Mouse (Mus musculus) cerebellum, adult 9-10 months (tissue): Measurements from ENCODE around the gene Katnb1.

Experiments
- DNase-seq: peaks from one replicate; pipeline ENCODE4 v3.0.0; 2022

The Katnb1 gene

DNA sequence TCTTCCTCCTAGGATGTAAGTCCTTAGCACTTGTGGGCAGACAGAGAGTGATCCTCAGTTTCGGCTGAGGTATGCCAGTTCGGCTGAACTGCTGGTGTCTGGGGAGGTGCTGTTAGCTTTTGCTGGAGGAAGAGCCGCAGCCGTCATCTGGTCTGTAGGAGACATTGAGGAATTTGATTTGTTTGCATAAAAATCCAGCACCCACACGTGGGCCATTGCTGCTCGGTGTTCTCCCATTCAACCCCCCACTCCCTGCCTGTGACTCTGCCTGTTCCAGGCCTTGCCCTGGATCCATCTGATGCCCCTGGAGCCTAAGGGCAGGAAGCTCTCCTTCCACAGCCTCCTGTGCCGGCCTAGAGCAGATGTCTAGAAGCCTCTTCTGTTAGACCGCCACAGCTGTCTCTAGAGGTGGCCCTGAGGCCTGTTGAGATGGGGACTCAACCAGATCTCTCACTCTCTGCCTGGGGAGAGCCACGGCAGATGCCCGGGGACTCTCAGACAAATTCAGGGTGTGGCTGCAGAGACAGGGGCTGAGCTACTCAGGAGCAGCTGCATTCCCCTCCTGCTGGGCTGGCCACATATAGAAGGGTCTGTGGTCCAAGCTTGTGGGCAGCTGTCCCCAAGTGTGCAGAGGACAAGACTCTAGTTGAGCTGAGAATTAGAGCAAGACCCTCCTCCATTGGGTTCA, 3.9 kb downstream of the Katnb1 start:
- no peak for DNase-seq

DNA sequence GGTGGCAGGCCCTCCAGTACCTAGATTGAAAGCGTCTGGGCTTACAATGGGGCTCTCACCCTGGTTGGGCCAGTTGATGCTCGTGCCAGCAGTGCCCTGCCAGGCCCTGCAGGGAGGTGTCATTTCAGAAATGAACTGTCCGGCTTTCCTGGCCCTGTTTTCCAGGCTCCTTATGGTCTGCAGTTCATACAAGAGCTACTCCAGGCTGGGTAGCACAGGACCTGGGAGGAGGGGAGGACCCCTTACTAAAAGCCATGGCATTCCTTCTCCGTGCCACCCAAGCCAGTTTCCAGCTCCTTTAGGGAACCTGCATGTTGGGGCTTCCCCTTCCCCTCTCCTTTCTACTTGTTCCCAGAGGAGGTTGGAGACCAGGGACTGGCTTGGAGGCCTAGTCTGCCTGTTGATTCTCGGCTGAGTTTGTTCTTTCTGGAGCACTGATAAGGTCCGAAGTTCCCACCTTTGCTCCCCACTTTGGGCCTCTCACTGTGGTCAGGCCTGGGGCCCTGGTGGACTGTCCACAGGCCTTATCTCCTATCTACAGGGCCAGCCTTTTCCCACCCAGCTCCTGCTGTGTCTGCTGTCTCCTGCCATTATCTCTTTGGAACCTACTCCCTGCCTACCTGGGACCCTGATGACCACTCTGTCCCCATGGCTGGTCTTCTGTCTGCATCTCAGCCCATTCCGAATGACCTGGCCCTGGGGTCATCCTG, 4.6 kb downstream of the Katnb1 start:
- peak; percentile 76 for DNase-seq

DNA sequence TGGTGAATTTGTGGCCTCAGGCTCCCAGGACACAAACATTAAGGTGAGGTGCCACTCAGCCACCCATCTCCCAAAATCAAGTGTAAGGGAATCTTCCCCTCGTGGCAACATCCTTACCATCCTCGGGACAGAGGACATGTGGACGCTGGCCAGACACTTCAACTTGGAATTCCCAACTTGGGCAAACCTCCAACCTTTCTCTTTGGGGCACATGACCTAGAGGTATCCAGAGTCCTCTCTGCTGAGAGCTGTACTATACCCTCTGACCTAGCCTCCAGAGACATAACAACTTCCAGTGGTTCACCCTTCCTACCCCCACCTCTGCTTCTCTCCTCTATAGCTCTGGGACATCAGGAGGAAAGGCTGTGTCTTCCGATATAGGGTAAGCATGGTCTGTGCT, 12.6 kb downstream of the Katnb1 start:
- no peak for DNase-seq

DNA sequence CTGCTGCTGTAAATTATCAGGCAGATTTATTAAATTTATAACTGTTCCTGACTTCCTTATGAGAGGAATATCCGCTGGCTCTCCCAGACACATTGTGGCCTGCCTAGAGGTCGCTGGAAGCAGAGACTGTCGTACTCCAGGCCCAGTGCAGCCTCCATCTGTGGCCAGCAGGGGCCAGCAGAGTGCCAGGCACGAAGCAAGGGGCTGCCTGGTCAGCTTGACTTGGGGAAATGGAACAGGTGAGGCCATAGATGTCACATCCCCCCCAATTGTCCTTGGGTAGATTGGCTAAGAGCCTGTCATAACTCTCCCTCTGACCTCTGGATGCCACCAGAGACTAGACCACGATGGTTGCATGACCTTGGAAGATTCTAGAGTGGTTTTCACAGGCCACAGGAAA, 18.0 kb downstream of the Katnb1 start:
- DNase-seq, result peak; percentile 68

DNA sequence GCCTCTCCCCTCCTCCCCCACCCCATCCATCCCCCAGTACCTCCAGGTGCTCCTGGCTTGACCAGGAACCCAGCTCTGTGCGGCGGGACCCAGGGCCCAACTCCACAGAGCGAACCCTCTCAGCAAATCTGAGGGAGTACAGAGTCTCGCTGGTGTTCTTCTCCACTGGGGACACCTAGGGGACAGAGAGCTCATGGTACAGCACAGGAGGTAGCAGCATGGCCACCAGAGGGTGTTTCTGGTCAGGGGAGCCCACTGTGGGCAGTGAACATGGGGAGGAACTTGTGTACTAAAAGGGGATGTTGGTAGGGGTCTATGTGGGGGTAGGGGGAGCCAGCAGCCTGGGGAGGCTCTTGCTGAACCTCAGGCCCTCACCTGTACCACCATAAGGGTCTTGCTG, 21.0 kb downstream of the Katnb1 start:
- DNase-seq, result no peak

DNA sequence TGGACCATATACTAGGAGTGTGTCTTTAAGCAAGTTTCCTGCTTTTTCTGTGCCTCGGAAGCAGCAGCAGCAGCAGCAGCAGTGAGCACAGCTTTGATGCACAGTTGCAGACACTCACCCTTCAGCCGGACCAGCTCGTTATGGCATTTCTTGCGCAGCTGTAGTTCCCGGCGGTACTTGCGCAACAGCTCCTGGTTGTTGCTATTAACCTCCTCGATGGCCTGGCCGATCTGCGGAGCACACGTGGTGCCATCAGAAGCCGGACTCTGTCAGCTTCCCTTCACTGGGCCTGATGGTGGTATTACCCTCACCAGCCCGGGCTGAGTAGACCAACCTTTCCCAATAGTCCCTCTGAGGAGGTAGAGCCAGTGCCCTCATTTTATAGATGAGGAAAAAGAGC, 26.3 kb downstream of the Katnb1 start:
- DNase-seq, result no peak

DNA sequence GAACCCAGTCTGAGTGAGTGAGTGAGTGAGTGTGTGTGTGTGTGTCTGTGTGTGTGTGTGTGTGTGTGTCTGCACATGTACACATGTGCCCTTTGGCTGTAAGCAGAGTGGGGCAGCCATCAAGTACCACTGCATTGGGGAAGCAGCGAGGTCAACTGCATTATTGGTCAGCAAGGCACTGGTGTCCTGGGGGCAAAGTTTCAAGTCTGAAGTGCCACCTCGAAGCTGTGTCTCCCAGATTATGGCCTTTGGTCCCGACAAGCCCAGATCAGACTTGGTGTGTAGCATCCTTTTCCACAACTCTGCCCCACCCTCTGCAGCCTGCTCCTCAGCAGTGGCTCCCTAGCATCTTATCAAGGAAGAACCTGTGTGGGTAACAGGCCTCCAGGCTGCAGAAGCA, 31.6 kb downstream of the Katnb1 start:
- no peak for DNase-seq

DNA sequence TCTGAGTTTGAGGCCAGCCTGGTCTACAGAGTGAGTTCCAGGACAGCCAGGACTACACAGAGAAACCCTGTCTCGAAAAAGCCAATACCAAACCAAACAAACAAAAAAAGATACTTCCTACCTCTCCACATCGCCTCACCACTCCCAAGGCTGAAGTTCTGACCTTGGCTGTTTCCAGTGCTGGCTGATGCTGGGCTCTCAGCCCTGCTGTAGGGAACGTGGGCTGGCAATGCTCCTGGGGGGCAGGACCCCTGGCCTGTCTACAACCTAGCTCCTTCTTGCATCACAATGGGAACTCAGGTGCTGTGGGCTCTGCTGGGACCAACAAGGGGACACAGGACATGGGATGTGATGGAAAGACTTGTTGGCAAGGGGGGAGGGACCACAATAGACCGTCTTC, 32.1 kb downstream of the Katnb1 start:
- no peak for DNase-seq

DNA sequence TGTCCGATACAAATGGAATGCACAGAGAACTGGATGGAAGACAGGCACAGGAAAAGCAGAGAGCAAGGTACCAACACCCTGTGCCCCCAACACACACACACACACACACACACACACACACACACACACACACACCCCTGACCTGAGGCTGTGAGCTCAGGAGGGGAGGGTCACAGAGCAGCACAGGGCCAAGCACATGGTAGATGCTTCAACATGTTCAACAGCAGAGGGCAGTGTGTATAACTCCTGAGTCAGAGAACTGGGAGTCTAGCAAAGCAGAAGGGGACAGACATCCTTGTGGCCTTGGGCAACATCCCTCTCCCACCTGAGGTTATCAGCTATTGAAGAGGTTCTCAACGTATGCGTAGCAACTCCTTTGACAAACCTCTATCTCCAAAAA, 32.8 kb downstream of the Katnb1 start:
- DNase-seq, result no peak

DNA sequence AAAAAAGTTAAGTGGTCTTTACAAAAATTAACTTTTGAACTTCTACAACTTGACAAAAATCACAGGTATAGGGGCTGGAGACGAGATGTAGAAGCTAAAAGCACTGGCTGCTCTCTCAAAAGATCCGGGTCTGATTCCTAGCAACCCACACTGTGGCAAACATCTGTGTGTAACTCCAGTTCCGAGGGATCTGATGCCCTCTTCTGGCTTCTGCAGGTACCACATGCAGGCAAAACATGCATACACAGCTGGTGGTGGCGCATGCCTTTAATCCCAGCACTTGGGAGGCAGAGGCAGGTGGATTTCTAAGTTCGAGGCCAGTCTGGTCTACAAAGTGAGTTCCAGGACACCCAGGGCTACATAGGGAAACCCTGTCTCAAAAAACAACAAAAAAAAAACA, 42.5 kb downstream of the Katnb1 start:
- no peak for DNase-seq

DNA sequence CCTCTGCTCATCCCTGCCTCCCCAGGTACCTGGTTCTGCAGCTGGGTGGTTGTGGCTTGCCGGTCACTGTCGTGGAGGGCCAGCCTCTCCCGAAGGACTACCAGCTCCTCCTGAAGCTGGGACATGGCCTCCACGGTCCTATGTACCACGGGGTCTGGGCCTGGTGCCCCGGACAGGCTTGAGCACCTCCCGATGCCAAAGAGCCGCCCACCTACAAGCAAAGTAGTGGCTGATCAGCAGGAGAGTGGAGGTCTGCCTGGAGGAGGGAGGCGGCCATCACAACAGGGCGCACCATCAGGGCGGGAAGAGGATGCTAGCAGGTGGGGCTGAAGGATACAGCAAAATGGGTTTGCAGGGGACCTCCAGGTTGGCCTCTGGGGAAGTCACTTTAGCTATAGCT, 45.5 kb downstream of the Katnb1 start:
- DNase-seq, result no peak

DNA sequence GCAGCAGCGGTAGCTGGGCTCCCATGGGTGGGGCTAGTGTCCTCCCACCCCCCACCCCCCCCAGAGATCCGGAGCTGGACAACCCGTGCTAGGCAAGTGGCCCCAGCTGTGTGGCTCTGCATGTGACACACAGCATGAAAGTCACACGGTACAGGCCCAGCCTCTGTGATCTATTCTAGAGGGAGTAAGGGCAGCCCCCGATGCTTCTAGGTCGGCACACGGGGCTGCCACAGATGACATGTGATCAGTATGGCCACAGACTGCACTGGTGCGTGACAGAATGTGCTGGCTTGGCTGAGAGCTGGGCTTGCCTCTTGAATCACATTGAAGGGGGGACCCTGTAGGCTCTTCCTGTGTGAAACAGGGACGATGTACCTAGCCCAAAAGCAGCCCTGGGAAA, 46.7 kb downstream of the Katnb1 start:
- no peak for DNase-seq

DNA sequence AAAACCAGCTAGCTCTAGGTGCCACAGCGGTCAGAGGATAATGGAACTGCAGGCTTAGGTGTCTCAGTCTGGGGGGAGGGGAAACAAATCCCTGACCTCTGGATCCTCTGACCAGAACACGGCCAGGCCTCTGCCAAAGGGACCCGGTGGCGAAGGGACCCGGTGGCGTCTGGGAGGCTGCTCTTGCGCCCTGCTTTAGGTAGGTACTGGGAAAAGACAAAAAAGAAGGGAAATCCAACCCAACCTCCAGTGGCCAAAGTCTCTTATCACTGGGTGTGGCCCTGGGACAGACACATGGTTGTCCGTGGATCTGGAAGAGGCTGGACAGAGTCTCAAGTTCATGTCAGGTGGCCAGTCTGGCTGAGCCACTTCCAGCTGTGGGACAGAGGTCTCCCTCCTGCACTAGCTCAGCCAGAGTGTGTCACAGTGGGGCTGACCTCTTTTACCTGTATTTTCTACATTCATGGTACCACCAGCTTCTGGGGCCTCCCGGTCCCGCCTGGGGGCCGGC, 47.8 kb downstream of the Katnb1 start:
- no peak for DNase-seq

DNA sequence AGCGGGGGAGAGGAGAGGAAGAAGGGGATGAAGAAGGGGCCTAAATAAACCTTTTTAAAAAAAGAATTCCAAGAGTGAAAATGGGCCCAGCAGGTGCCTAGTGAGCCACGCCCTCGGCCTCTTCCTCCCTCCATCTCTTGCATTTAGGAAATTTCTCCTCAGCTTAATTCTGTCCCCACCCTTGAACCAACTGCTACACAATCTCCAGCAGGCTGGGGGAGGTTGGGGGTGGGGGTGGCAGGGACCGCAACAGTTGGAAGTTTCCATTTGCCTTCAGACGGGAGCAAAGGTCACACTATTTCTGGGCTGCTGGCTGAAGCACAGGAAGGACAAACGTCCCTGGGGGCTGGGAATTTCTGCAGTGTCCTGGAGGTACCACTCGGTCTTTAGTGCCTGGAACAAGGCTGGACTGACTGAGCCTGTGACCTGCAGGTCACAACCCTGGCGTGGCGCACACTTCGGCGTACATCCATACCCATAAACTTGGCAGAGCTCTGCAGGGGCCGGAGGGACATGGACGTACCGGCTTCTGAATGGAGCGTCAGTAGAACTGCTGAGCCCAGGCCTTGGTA, 50.1 kb downstream of the Katnb1 start:
- DNase-seq, result no peak

DNA sequence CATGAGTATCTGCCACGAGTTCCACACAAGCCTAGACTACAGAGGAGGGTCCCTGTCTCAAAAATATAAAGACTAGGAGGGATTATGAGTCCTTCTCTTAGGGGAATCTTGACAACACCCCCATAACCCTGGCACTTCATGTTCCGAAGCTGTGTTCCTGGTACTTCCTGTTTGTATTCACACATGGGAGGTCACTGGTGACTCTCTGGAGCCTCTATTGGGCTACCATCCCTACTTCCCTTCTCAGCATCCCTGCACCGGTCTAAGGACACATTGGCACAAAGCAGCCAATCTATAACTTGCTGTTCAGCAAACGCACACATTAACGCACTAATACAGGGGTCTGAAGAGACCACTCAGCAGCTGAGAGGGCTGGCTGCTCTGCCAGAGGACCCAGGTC, 51.0 kb downstream of the Katnb1 start:
- no peak for DNase-seq

DNA sequence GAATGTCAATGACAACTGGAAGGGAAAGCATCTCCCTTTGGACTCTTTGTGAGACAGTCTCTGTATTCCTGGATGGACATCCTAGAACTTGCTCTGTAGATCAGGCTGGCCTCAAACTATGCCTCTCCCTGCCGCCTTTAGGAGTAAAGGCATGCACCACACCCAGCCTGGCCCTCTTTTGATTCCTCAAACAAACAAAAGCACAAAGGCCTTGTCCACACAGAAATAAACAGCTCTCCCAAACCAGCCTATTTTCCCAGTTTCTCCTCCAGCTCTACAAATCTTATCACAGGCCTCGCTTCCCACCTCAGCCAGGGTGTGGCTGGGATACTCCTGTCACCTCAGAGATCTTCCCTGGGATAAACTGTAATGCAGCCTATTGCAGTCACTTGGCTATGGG, 53.2 kb downstream of the Katnb1 start:
- DNase-seq, result no peak

DNA sequence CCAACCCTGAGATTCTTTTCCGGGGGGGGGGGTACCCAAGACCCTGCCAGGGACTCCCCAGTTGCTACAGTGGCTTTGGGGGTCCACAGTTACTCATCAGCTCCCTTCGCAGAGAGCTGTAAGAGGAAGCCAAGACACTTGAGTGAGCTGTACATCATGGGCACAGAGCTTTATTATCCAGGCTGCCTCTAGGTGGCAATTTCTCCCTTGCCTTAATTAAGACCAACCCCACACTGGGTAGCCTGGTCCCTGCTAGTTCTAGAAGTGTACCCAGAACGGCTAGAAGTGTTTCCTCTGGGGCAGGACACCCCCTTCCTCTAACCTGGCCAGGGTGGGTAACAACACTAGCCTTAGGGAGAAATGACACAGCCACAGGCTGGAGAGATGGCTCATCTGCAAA, 54.3 kb downstream of the Katnb1 start:
- no peak for DNase-seq

DNA sequence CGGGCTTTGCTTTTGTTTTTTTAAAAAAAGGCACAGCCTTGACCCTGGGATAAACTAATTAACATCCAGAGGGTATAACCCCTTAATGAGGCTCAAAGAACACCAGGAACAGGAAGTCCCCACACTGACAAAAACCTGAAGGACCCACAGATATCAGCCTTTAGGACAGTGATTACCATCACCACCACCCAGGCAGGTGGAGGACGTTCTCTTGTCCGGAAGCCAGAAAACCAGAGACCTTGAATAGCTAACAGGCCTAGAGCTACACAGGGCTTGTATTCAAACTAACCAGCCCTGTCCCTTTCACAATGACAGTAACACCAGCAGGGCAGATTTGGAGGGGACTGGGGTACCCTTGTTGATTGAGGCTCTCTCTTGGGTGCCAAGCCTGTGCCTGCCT, 55.2 kb downstream of the Katnb1 start:
- DNase-seq, result no peak

DNA sequence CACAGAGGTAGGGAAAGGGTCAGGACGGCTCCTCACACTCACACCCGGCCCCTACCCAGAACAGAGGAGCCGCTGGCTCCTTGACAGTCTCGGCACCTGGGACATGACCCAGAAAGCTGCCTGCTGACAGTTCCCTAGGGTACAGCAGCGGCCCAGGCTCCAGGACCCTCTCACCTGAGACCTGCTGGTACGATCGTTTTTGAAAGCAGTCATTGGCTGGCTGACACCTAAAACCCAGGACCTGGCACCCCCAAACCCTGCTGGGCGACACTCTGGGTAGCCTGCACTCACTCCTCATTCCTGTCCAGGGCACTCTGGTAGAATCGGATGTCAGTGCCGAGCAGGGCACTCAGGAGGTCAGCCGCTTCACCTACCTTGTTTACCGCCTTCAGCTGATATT, 56.2 kb downstream of the Katnb1 start:
- DNase-seq, result no peak

DNA sequence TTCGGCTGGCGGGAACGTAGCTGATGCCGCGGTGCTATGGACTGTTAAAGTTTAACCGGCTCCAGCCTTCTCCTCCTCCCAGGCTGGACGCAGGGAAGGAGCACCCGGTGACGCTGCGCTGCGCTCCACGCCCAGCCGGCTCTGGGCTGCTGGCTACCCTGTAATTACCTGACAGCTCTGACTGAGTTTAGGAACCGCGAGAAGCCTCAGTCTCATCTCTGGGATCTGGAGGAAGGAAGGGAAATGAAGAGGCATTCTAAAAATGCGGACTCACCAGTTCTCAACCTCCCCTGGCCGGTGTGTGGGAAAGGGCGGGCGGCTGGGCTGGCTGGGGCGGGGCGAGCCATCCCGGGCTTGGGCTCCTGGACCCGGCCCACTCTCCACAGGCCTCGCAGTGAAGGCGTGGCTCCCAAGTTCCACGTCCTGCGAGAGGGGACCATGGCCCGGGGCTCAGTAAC, 56.7 kb downstream of the Katnb1 start:
- no peak for DNase-seq

DNA sequence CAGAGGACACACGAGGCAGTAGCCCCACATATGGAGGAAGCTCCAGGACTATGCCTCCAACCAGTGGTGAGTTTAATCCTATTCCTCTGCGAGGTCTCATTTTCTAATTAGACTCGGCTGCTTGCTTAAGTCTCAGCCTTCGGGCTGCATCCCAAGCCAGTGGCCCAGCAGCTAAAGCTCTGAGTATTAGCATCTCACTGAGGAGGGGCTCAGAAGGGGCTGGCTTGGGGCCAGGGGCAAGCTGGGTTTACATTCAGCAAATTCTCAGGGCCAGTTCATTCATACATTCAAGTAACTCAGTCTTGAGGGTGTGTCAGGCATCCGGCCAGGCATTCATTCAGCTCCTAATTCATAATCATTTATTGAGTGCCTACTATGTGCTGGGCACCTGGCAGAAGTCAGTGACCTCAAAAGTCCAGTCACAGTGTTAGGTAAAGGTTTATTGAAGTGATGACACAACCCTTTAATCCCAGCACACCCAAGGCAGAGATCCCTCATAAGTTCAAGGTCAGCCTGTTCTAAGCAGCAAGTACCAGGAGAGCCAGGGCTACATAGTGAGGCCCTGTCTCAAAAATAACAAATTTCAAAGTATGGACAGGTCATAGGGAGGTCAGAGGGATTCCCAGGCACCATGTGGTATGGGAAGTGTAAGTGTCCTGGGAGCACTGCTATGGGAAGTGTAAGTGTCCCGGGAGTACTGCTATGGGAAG, 57.5 kb downstream of the Katnb1 start:
- peak; percentile 13 for DNase-seq

DNA sequence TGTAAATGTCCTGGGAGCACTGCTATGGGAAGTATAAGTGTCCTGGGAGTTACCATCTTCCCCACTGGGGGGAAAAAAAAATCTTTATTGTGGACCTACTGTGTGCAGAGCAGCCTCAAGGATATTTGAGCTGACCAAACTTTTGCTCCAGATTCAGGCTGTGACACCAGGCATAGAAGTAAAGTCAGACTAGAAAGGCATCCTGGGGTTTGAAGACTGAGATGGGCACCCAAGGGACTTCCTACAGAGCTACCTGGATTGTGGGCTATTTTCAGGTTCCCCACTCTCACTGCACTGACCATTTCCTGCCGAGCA, 58.0 kb downstream of the Katnb1 start:
- DNase-seq, result no peak

DNA sequence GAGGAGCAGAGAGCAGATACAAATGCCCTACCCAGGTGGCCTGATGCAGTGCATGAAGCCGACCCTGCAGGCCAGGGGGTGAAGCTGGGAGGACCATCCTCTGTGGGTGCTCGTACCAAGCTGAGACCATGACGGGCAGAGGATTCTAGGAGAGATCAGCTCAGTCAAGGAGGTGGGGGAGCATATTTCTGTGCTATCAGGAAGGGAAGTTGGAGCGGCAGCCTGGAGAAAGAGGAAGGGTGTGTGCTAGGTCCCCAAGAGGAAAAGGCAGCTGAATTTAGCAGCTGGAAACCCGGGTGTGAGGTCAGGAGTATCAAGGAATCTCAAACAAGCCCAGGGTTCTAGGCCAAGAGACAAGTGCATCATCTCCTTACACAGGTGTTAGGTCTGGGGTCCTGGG, 59.6 kb downstream of the Katnb1 start:
- no peak for DNase-seq

DNA sequence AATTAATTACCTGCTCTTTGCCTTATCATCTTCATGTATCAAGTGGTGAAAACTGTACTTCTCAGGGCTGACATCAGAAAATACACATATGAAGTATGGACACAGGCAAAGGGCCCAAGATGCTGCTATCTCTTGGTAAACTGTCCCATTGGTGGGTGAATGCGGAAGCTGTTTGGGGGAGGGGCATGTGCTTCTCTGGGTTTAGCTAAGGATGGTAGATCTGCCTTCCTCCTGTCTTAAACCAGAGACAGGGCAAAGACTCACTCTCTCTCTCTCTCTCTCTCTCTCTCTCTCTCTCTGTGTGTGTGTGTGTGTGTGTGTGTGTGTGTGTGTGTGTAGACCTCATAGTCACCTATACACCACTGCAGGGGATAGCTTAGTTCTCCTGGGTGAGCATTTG, 60.0 kb downstream of the Katnb1 start:
- DNase-seq, result no peak
